Mouse (Mus musculus) neural tube, embryonic 11.5 days (tissue): ENCODE measurements around the gene Rab3d. TPM values are rescaled to one million over a fixed set of nuclear protein-coding genes. Genes with fewer than 3 reads are reported as not detected.
A peak's percentile ranks its signal among the peaks of the same experiment; 100 is the strongest.

Source experiments
- ATAC-seq: fragments of 200-750 bp; cut with Nextera tagmentation; 2 replicates; pipeline ENCODE4 v1.8.0; 2017; ENCODE audit warnings: moderate number of reproducible peaks, mild to moderate bottlenecking, moderate TSS enrichment, moderate library complexity; ENCODE audit not compliant: insufficient read depth, low FRiP score, low TSS enrichment
- DNase-seq: peaks from one replicate; pipeline ENCODE4 v3.0.0-alpha.2; 2015; ENCODE audit warnings: low spot score
- H3K27ac ChIP-seq: fragments of 300-500 bp; sonication (generic); 2 replicates; pipeline ENCODE4 v1.5.1; 2014; ENCODE audit warnings: low read depth, mild to moderate bottlenecking, low read length
- H3K27me3 ChIP-seq: fragments of 300-500 bp; sonication (generic); 2 replicates; pipeline ENCODE4 v1.6.1; 2014; ENCODE audit warnings: mild to moderate bottlenecking, low read length, mixed read lengths; ENCODE audit not compliant: control insufficient read depth, insufficient read depth
- H3K36me3 ChIP-seq: fragments of 300-500 bp; sonication (generic); 2 replicates; pipeline ENCODE4 v1.6.1; 2014; ENCODE audit warnings: mild to moderate bottlenecking, low read length, moderate library complexity, mixed read lengths; ENCODE audit not compliant: control insufficient read depth, insufficient read depth
- H3K4me1 ChIP-seq: fragments of 300-500 bp; sonication (generic); 2 replicates; pipeline ENCODE4 v1.6.1; 2014; ENCODE audit warnings: low read length, mixed read lengths; ENCODE audit not compliant: control insufficient read depth, insufficient read depth
- H3K4me2 ChIP-seq: fragments of 300-500 bp; sonication (generic); 2 replicates; pipeline ENCODE4 v1.6.1; 2014; ENCODE audit warnings: low read depth, mild to moderate bottlenecking, moderate library complexity
- H3K4me3 ChIP-seq: fragments of 300-500 bp; sonication (generic); 2 replicates; pipeline ENCODE4 v1.5.1; 2014; ENCODE audit warnings: low read depth, low read length
- H3K9ac ChIP-seq: fragments of 300-500 bp; sonication (generic); 2 replicates; pipeline ENCODE4 v1.6.1; 2014; ENCODE audit warnings: mild to moderate bottlenecking, low read length
- H3K9me3 ChIP-seq: fragments of 300-500 bp; sonication (generic); 2 replicates; pipeline ENCODE4 v1.6.1; 2016; ENCODE audit warnings: low read length; ENCODE audit not compliant: control insufficient read depth
- WGBS: fragments of 180-500 bp; shearing (Covaris S2); extraction: QIAGEN DNeasy Blood & Tissue Kit; methylation state at CpG from one replicate; pipeline ENCODE4 v1.1.7; 2014; 5-methylcytosine and 5-hydroxymethylcytosine counted together
- polyA plus RNA-seq: library from polyadenylated mRNA; unstranded; fragments of >200 nt; fragmentation: Nextera tagmentation; extraction: Ambion mirVana; gene quantifications from 2 replicates; pipeline ENCODE4 v1.2.1, GENCODE M21; 2014

The Rab3d gene
- polyA plus RNA-seq, 1 experiment from 2014 or later, result 12.7 TPM

DNA sequence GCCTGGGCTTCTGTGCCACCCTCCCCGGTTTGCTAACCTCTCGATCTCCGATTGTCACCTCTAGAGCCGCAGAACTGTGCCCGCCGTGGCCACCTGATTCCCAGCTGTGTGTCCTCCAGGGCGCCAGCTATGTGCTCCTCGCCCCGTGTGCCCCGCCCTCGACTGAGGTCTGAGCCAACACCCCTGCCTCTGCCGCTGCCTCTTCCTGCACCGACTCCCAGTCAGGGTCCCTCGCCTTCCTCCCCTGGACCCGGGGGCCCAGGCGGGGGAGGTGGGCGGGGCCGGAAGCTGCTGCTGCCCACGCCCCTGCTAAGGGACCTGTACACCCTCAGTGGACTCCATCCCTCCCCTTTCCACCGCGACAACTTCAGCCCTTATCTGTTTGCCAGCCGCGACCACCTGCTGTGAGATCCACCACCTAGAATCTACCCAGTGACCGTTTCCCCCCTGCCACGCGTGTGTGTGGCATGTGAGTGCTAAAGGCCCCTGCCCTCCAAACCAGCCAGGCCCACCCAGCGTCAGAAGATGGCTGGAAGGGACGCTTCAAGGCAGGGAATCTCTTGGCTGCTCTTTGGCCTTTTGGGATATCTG lies 29.6 kb upstream of the Rab3d start:
- no peaks in the 10 kb centered on the region for H3K9me3 ChIP-seq
- no peak overlapping the region for H3K4me3 ChIP-seq
- WGBS, result 6% methylated on average over 28 of the region's 28 CpGs
- no peaks in the 10 kb centered on the region for H3K36me3 ChIP-seq
- no peak for DNase-seq
- H3K4me2 ChIP-seq, result no peak overlapping the region
- H3K9ac ChIP-seq, result no peak overlapping the region
- no peak for ATAC-seq
- no peaks in the 10 kb centered on the region for H3K27me3 ChIP-seq
- no peak overlapping the region for H3K27ac ChIP-seq
- H3K4me1 ChIP-seq, result no peaks in the 10 kb centered on the region

DNA sequence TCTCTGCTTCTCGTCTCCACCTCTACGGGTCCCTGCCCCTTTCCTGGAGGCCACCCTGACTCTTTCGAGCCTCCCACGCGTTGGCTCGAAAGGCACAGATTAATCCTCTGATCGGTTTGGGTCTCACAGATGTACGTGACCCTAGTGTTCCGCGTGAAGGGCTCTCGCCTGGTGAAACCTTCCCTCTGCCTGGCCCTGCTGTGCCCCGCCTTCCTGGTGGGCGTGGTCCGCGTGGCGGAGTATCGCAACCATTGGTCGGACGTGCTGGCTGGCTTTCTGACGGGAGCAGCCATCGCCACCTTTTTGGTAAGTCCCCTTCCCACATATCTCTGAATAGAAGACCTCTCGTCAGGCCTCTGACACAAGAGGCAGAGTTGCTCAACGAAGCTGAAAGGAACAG lies 26.3 kb upstream of the Rab3d start:
- DNase-seq (peak; percentile 43), ATAC-seq (no peak)
- no peaks in the 10 kb centered on the region for H3K9me3 ChIP-seq
- no peak overlapping the region for H3K27ac ChIP-seq
- H3K9ac ChIP-seq, result no peak overlapping the region
- no peak overlapping the region for H3K4me2 ChIP-seq
- no peaks in the 10 kb centered on the region for H3K27me3 ChIP-seq
- no peaks in the 10 kb centered on the region for H3K36me3 ChIP-seq
- 21% methylated on average over 23 of the region's 23 CpGs for WGBS
- H3K4me1 ChIP-seq, result no peaks in the 10 kb centered on the region
- no peak overlapping the region for H3K4me3 ChIP-seq

DNA sequence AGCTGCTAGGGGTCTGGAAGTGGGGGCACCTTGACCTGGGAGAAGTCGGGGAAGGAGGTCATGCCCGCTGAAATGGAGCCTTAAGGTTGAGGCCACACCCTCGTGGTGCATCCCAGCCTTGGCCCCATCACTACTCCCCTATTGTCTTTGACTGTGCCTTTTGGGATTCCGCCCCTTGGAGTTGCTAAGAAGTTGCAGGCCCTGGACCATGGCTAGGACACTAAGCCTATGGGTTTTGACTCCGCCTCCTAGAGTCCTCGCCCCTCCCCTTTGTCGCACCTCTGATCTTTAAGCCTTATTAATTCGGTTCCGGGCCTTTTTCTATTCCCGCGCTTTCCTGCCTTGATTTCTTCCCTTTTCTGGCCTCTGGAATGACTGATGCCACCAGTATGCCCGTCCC lies 25.6 kb upstream of the Rab3d start:
- WGBS, result 35% methylated on average over 12 of the region's 12 CpGs
- Histone ChIP-seq H3K27me3 (no peaks in the 10 kb centered on the region), H3K9me3 (no peaks in the 10 kb centered on the region), H3K9ac (no peak overlapping the region), H3K36me3 (no peaks in the 10 kb centered on the region), H3K4me1 (no peaks in the 10 kb centered on the region), H3K4me2 (no peak overlapping the region), H3K27ac (no peak overlapping the region), H3K4me3 (no peak overlapping the region)
- ATAC-seq (no peak), DNase-seq (no peak)

DNA sequence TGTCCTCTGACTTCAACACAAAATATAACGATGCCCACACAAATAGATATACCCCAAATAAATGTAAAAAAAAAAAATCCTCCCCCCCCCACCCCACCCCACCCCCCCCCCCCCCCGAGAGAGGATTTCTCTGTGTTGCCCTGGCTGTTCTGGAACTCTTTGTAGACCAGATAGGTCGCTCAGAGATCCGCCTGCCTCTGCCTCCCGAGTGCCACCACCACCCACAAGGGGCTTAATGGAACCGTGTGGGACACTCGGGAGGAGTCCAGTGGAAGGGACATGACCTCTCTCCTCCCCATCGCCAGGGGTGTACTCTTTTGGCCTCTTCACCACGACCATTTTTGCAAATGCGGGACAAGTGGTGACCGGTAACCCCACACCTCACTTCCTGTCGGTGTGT lies 25.1 kb upstream of the Rab3d start:
- no peaks in the 10 kb centered on the region for H3K36me3 ChIP-seq
- no peak overlapping the region for H3K4me2 ChIP-seq
- no peaks in the 10 kb centered on the region for H3K4me1 ChIP-seq
- WGBS, result 74% methylated on average over 12 of the region's 12 CpGs
- no peak overlapping the region for H3K9ac ChIP-seq
- no peak overlapping the region for H3K4me3 ChIP-seq
- H3K27me3 ChIP-seq, result no peaks in the 10 kb centered on the region
- ATAC-seq, result no peak
- no peaks in the 10 kb centered on the region for H3K9me3 ChIP-seq
- no peak for DNase-seq
- H3K27ac ChIP-seq, result no peak overlapping the region

DNA sequence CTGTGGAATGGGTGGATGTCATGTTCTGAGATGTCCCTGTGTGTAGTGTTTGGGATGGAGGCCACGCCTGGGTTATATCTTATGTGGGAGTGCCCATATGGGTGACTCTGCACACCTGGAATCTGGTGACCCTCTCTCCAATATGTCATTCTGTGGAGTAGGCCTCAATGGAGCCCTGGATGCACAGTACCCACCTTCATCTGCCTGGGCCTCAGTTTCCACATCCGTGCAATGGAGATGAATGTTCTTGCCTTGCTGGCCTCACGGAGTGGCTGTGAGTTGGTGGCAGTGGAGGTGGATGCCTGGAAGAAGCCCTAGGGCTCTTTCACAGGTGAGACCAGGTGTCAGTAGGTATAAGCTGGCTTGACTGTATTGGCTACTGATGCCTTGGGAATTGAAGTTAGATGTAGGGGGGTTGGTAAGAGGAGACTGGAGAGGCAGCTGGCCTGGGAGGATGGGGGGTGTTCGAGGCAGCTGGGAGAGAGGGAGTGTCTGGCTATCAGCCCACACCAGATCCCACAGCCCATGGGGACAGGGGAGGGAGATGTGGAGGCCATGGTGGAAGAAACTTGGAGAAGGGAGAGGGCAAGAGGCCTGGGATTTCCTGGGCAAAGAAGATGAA lies 20.4 kb upstream of the Rab3d start:
- Histone ChIP-seq H3K27me3 (no peaks in the 10 kb centered on the region), H3K27ac (no peak overlapping the region), H3K4me2 (no peak overlapping the region), H3K36me3 (no peaks in the 10 kb centered on the region), H3K9me3 (no peaks in the 10 kb centered on the region), H3K4me3 (no peak overlapping the region), H3K9ac (no peak overlapping the region), H3K4me1 (no peaks in the 10 kb centered on the region)
- WGBS, result 89% methylated on average over 4 of the region's 4 CpGs
- ATAC-seq (no peak), DNase-seq (no peak)

DNA sequence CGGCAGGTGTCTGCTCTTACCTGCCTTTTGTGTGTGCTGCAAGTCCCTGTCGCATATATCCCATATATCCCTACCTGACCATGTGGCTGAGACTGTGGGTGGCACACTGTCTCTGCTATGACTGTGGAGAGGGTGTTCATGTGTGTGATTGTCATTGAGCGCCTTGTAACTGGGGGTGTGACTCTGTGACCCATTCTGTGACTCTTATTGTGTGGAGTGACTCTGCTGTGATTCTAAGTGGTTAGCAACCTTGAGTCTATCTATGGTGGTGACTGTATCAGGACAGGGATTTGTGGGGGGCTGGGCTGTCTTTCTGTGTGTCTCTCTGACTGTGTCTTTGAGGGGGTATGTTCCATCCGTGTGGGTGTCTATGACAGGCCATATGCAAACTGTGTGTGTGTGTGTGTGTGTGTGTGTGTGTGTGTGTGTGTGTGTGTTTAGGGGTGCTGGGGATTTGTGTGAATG lies 19.8 kb upstream of the Rab3d start:
- Histone ChIP-seq H3K9me3 (no peaks in the 10 kb centered on the region), H3K27me3 (no peaks in the 10 kb centered on the region), H3K4me2 (peak overlapping the region; percentile 81), H3K27ac (no peak overlapping the region), H3K4me1 (no peaks in the 10 kb centered on the region), H3K36me3 (no peaks in the 10 kb centered on the region), H3K9ac (no peak overlapping the region), H3K4me3 (peak overlapping the region; percentile 59)
- 83% methylated on average over 4 of the region's 4 CpGs for WGBS
- DNase-seq (no peak), ATAC-seq (no peak; the same call in 1 of the 2 replicates)

DNA sequence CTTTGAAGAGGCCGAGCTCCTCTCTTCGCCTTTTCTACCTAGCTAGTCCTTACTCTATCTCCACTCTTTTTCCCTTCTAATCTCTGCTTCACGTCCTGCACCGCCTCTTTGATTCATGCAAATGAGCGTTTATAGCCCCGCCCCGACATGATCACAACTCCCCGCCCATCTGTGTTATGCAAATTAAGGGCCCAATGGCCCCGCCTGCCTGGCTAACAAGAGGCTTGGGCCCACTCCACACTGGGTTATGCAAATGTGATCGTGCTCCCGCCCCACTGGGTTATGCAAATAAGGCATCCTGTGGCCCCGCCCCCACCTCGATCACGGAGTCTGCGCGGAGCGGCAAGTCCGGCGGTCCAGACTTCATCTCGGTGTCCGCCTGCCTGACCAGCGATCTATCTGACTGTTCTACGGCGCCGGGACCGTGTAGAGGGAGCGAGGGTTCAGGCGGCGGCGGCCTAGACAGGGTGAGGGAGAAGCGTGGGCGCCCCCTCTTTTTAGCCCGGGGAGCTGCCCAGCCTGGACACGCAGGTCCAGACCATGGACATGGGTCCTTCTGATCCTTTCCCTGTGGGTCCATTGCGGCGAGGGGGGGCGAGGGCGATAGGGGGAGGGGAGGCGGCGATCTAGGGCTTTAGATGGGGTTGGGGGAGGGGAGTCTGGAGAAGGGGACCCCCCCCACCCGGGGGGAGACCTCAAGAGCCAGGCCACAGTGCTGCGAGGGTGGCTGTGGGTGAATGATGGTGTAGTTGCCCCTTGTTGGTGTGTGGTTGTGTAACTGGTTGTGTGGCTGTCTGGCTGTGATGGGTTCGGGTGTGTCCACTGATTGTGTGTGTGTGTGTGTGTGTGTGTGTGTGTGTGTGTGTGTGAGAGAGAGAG lies 18.9 kb upstream of the Rab3d start, which contains the start of gene Plppr2:
Gene Plppr2 (plus strand): TSS at position 342 of the 879 bp plus-strand sequence.
- Histone ChIP-seq H3K36me3 (no peaks in the 10 kb centered on the region), H3K9ac (peak within 1 kb of the TSS; percentile 69), H3K27ac (peak within 1 kb of the TSS; percentile 50; the same call in 1 of the 2 replicates), H3K9me3 (no peaks in the 10 kb centered on the region), H3K4me2 (peak within 1 kb of the TSS; percentile 81), H3K27me3 (no peaks in the 10 kb centered on the region), H3K4me3 (peak within 1 kb of the TSS; percentile 59), H3K4me1 (no peaks in the 10 kb centered on the region)
- DNase-seq (peak; percentile 96), ATAC-seq (peak; percentile 93)
- 2% methylated on average over 42 of the region's 43 CpGs for WGBS

DNA sequence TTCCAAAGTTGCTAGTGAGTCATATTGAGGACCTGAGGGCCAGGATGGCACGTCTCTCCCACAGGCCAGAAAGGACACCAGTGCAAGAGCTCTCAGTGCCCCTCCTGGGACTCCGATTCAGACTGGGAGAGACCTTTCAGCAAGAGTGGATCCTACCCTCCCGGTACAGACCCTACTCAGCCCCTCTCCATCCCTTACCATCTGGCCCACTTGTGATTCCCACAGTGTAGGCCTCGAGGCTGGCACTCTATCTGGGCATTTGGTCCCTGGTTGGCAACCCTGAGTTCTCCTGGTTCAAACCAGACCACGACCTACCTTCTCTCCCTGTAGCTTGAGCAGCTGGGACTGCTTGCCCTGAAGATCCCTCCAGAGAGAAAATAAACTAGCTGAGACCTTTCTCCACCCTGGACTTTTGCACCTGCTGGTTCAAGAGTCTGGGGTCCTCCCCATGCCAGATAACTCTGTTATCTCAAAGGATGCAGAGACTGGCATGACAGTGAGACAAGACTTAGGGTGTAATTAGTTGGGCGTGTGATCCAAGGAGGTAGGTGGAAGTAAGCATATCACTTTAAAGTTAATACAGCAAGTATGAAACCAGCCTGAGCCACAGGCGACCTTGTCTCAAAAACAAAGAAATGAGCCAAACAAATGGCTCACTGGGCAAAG lies 17.6 kb upstream of the Rab3d start:
- Histone ChIP-seq H3K36me3 (no peaks in the 10 kb centered on the region), H3K27me3 (no peaks in the 10 kb centered on the region), H3K4me1 (no peaks in the 10 kb centered on the region), H3K4me2 (no peak overlapping the region), H3K9me3 (no peaks in the 10 kb centered on the region), H3K9ac (no peak overlapping the region), H3K4me3 (no peak overlapping the region), H3K27ac (no peak overlapping the region)
- 78% methylated on average over 7 of the region's 7 CpGs for WGBS
- no peak for ATAC-seq
- no peak for DNase-seq
